Mouse (Mus musculus) brain, embryonic 18.5 days (tissue): Measurements from ENCODE around the gene Mecom.
"Not testable (repeated sequence)": the region's sequence is repeated elsewhere in the genome, so short reads cannot be mapped to it uniquely, and the experiment has no call there.

Experiments used
- DNase-seq: peaks from one replicate; pipeline ENCODE4 v3.0.0-alpha.2; 2012; ENCODE audit warnings: low read depth, low spot score

Gene Mecom

DNA sequence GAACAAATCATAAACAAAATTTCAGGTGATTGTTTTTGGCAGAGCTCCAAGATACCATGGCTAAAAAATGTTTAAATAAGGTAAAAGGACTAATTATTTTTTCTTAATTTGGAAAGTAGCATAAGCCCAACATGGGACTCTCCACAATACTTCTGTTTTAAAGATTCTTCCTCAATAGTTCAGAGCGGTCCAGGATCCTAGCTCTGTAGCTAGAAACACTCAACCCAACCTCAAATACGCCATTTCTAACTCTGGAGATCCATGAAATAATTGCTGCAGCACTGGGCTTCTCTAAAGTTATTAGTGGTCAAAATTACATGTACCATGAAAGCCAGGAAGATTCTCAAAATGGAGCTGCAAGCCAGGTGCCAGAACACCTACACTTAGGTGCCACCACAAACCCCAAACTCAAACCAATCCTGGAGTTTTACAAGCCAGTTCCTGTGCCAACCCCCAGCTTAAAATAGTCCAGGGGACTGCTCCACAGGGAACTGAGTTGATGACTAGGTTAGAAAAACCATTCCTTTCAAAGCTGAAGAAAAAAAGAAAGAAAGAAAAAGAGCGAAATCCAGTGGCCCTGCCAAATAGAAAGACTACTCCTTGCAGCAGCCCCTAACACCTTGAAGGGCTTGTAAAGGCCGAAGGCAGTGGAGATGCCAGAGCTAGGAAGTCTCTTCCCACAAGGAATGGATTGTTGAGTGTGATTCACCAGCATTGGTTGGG is 102.4 kb downstream of the Mecom start:
- DNase-seq = no peak

GRCm38 (mm10) chr3:30441646-30442045 is 106.2 kb downstream of the Mecom start:
- DNase-seq = no peak

- DNase-seq = no peak
These were observed 109.8 kb downstream of the Mecom start for GRCm38 (mm10) chr3:30438007-30438406.

DNA sequence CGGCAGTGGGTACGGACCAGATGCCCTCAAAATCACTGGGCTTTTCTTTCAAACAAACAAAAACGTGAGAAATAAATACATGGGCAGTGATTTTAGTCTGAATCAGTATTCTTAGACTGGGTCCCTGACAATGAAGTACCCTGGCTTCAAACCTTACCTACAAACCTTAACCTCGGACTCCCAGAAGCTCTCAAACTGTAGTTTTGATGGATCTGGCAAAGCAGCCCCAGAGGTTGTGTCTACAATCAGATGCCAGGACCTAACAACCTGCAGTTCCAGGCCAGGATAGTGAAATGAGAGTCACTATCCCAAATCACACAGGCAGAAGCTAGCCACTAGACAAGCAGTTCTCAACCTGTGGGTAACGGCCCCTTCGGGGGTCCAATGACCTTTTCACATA is 111.2 kb downstream of the Mecom start:
- no peak for DNase-seq

DNA sequence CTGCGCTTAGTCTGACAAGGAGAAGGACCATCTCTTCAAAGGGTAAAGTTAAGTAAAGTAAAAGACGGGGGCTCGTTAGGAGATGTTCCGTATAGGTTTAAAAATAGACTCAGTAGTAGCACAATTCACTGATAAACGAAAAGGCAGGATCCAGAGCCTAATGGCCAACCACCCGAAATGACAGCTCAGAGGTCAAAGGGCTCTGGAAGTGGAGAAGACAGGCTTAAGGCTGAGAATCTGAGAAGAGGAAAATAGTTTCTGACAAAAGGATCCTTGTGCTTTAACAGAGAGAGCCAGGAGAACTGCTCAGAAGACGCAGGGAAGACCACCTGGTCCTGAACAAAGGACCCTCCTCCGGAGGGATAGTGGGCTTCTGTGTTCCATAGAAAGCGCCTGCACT is 111.7 kb downstream of the Mecom start:
- DNase-seq = no peak

DNA sequence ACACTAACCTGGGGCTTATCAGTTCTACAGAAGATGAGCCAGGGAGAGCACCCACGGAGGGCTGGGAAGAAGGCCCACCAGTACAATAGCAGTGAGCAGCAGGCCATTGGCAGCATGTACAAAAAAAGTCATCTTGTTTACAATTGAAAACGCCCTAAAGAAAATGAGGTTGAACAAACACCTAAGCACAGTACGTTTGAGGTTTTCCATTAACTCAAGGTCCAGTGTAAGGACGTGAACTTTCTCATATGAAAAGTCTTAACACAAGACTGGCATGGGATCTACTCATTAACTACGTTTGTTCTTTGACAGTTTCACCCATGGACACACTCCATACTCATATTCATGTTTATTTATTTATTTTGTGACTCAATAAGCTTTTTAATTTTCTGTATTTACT is 118.9 kb downstream of the Mecom start:
- DNase-seq = no peak

DNA sequence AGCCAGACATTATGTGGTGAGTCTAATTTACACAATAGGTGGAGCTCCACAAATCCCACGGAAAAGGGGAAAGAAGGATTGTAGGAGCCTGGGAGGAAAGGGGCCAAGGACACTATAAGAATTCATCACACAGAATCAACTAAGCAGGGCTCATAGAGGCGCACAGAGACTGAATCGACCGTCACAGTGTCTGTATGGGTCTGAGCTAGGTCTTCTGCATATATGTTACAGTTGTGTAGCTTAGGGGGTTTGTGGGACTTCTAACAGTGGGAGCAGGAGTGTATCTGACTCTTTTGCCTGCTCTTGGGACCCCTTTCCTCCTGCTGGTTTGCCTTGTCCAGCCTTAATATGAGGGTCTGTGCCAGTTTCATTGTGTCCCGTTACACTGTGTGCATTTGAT is 123.8 kb downstream of the Mecom start:
- no peak for DNase-seq

GRCm38 (mm10) chr3:30421948-30422347 is 125.9 kb downstream of the Mecom start:
- not testable (repeated sequence) for DNase-seq

- DNase-seq = no peak
These were observed 126.9 kb downstream of the Mecom start for GRCm38 (mm10) chr3:30420899-30421298.

DNA sequence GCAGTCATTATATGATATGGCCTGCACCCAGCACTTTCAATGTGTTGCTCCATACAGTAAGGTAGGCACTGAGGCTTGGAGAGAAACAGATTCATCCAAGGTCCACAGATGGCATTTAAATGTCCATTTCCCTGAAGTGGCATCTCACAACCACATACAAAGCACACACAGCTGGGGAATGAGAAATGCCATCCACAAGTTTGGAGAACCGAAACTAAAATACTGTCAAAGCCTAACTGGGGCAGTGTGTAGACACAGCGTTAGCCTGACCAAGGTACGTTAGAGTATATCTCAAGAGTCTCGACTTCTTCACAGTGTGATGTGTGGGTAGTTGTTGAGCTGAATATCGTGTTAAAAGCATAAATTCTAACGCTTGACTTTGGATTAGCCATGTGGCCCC is 133.6 kb downstream of the Mecom start:
- no peak for DNase-seq

DNA sequence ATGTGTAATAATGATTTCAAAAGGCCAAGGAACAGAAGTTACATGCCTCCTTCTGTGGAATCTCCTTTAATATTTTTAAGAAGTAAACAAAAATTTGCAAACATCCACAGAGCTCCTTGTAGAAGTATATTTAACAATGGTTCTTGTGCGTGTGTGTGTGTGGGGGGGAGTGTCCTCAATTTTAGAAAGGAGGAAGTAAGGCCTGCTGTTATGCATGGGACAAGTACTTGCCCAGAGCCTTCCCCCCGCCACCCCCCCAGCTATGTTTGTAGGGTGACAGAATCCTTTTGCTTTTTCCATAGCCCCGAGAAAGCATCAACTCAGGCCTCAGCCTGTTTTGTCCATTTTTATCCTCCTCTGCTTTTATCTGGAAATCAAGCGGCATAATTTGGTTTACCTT is 137.0 kb downstream of the Mecom start:
- DNase-seq = no peak

DNA sequence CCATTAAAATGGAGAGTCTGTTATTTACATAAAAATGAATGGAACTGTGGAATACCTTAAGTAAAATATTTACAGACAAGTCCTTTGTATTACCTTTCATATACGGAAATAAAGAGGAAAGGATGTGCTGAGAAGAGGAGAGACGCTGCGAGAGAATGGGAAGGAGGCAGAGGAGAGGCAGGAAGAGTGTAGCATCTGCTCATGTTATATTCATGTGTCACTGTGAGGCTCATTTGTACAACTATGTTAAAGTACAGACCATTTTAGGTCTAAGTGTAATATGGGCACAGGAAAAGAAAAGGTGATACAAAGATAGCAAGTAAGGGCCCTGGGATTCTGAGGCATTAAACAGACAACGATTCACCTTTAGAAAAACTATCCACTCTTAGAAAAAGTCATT is 143.0 kb downstream of the Mecom start:
- no peak for DNase-seq

DNA sequence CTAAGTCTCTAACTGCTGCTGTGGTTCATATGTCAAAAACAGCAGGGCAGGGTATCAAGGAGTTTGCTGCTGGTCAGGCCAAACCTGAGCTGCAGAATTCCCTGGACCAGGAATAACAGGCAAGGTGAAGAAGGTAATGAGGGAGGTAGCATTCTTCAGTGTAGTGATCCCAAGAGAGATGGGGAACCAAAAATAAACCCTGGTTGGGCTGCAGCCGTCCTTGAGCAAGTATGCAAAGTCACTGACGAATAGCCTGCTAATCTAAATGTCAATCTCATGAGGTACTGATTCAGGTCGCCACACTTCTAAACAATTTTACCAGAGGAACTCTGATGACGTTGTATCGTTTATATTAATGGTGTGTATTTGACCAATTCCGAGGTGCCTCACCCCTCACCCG is 148.9 kb downstream of the Mecom start:
- no peak for DNase-seq

- DNase-seq = no peak
These were observed 152.9 kb downstream of the Mecom start for GRCm38 (mm10) chr3:30394911-30395310.

DNA sequence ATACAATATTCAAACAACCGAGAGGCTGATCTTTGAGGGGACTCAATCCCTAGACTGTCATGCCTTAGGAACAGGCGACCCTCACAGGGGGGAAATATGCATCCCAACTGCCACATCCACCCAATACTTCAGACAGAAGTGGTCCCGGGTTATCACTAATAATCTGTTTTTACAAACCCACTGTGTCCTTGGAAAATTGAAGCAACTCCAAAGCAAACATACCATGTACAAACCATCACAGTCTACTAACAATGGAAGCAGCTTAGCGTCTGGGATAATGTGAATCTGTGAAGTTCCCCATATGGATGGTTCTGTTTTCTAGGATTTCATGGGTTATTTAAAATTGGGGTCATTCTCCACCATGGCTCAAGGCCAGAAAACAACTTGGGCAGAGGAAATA is 155.1 kb downstream of the Mecom start:
- DNase-seq = no peak

DNA sequence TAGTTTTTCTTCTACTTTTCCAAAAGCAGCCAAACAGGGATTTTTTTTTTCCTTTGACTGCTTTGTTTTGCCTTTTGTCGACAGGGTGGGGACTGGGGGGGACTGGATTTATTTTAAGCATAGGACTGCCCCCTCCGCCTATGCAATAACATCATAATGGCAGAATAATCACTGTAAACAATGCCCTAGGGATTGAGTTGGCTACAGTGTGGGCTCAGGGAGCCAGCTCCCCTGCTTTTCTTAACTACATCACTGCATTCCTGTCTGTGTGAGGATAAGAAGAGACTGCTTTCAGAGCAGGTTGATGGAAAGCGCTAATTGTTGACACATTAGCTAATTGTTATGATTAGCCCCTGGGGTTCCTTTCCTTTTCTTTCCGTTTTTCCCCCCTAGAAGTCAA is 155.6 kb downstream of the Mecom start:
- DNase-seq = no peak

DNA sequence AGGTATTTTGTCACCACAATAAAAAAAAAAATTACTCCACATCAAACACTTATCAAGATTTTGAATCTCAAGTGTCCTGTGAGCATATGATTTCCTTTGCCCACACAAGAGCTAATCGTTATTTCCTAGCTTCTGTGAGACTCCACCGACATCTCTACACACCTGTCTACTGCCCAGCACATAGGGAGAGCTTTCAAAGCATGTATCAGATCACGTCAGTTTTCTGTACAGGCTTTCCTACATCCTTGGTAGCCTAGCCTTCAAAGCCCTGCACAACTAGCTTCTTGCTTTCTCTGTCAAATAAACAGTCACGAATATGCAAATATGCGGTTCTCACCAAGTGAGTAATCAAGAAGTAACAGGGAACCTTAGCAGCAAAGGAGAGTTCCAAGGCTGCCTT is 157.5 kb downstream of the Mecom start:
- DNase-seq = no peak

- no peak for DNase-seq
These were observed 167.5 kb downstream of the Mecom start for GRCm38 (mm10) chr3:30380273-30380672.

DNA sequence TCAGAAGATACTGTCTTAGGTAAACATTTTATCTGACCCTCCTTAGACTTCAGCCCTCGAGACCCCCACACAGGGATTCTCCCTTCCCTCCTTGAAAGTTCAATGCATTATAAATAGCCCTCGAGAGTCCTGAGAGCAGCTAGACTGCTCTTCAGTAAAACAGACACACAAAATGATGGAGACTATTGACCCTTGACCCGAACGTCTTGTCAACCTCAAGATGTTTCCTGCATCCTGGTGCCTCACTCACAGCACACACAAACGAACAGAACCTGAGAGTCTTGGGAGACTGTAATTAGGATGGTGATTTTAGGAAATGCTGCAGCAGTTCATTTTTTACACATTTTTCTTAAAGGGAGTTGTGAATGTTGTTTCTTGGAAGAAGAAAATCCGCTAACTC is 168.5 kb downstream of the Mecom start:
- DNase-seq = no peak

DNA sequence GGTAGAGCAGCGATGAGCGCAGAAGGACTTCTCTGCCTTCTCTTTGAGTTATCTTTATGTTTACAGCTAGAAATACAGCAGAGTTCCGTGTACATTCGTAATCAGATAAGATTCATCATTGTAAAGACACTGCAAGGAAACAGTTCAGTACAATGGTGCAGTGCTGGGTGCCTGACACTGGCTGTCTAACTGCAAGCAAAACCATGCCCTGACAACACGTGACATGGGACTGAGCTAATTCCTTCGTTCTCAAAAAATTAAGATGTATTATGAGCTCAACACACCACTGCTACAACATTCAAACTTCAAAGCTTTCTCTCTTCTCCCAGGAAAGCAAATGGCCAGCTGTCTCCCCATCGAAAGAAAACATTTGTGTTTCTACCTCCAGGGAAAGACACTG is 176.3 kb downstream of the Mecom start:
- DNase-seq = no peak

- no peak for DNase-seq
These were observed 176.8 kb downstream of the Mecom start for GRCm38 (mm10) chr3:30370860-30371455.

- no peak for DNase-seq
These were observed 181.2 kb downstream of the Mecom start for GRCm38 (mm10) chr3:30366621-30367020.

DNA sequence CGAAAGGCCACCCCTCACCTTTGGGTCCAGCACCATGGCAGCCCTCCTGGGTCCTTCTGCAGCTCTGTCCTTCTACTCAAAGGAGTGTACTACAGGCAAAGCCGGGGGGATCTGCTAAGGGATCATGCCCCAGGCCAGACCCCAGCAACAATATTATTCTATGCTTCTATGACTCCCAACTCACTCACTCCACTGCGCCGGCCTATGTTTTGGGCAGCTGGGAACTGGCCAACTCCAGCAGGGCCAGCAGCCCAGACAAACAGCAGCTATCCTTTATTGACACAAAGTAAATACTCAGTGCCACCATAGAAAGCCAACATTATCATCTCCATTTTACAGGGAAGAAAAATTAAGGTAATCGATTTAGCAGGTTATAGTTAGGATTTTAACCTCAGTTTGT is 186.6 kb downstream of the Mecom start:
- no peak for DNase-seq
